Mouse (Mus musculus): Measurements from ENCODE around the gene Tsr1.

The Tsr1 gene

GRCm38 (mm10) chr11:74897678-74898516 is at the start of gene Tsr1:
Gene Tsr1, plus strand, starts transcription at chr11:74898071.
- peak; percentile 87 to 91 for DNase-seq

- no peak for DNase-seq
Measured at GRCm38 (mm10) chr11:74850998-74851661, 46.7 kb upstream of the Tsr1 start.

GRCm38 (mm10) chr11:74857756-74858155 is 40.1 kb upstream of the Tsr1 start:
- no peak for DNase-seq

- no peak for DNase-seq
Measured at GRCm38 (mm10) chr11:74862129-74862528, 35.7 kb upstream of the Tsr1 start.

GRCm38 (mm10) chr11:74863471-74863870 is 34.4 kb upstream of the Tsr1 start:
- DNase-seq: peak; percentile 49 to 55

GRCm38 (mm10) chr11:74864421-74864820 is 33.5 kb upstream of the Tsr1 start:
- no peak for DNase-seq

GRCm38 (mm10) chr11:74865252-74865651 is 32.6 kb upstream of the Tsr1 start:
- no peak for DNase-seq

- peak; percentile 87 to 89 for DNase-seq
Measured at GRCm38 (mm10) chr11:74866640-74867039, 31.2 kb upstream of the Tsr1 start.

- peak; percentile 93 to 95 for DNase-seq
Measured at GRCm38 (mm10) chr11:74867181-74867580, 30.7 kb upstream of the Tsr1 start.

GRCm38 (mm10) chr11:74868046-74868760 is 29.7 kb upstream of the Tsr1 start:
- peak; percentile 43 to 49 for DNase-seq

GRCm38 (mm10) chr11:74869603-74870002 is 28.3 kb upstream of the Tsr1 start:
- no peak for DNase-seq

- no peak for DNase-seq
Measured at GRCm38 (mm10) chr11:74870544-74870943, 27.3 kb upstream of the Tsr1 start.

GRCm38 (mm10) chr11:74870991-74871622 is 26.8 kb upstream of the Tsr1 start:
- DNase-seq: no peak

GRCm38 (mm10) chr11:74874630-74875029 is 23.2 kb upstream of the Tsr1 start:
- DNase-seq: peak; percentile 42 to 49

- peak; percentile 67 for DNase-seq
Measured at GRCm38 (mm10) chr11:74876801-74877200, 21.1 kb upstream of the Tsr1 start.

GRCm38 (mm10) chr11:74880999-74881398 is 16.9 kb upstream of the Tsr1 start:
- DNase-seq: no peak

- no peak for DNase-seq
Measured at GRCm38 (mm10) chr11:74881979-74882378, 15.9 kb upstream of the Tsr1 start.

GRCm38 (mm10) chr11:74883098-74883497 is 14.8 kb upstream of the Tsr1 start:
- peak; percentile 79 to 85 for DNase-seq

- DNase-seq: peak in 1 of 2 experiments; percentile 13
Measured at GRCm38 (mm10) chr11:74894619-74895018, 3.3 kb upstream of the Tsr1 start.

GRCm38 (mm10) chr11:74895980-74896900 is 1.6 kb upstream of the Tsr1 start:
- peak; percentile 43 to 60 for DNase-seq

GRCm38 (mm10) chr11:74896901-74897677 is 782 bp upstream of the Tsr1 start, which contains the start of gene Sgsm2:
Gene Sgsm2, minus strand, starts transcription at chr11:74897060.
- peak; percentile 55 to 66 for DNase-seq
